Mouse (Mus musculus): ENCODE data around the gene Slc35g2. TPM values are rescaled to one million over a fixed set of nuclear protein-coding genes. Genes with fewer than 3 reads are reported as not detected.

Gene Slc35g2
- total RNA-seq, 2 experiments from 2014 or later: 11.7 to 13.2 TPM

DNA sequence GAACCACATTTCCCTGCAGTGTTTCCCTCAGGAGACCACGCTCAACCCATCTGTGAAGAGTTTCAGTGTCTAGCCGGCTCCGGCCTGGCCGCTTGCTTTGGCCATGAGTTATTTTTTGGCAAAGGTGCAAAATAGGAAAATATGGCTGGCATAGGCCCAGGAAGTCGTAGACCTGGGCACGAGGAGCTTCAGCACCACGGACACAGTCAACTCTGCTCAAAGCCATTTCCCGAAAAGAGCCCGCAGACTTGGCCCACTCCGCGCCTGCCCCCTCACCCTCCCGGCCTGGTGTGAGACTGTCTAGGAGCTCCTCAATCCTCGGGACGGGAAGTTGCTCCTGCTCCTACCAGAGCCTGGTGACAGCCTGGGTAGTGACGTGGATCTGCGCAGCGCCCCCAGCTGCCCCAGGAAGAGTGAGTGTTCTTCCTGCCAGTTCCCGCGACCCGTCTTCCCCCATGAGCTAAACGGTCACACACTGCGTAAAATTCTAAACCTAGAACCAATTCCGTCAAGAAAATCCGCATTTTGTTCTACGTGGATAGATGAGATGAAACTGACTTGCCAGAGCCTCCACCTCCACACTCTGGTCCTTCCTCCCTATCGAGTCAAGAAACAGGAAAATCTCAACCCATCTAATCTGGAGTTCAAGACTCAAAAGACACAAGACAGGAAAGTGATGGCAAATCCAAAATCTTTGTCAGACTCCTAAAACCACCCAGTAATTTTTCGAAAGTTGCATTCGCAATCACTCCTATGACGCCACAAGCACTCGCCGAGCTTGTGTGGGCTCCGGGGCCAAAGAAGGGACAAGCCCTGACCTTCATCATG lies 878 bp downstream of the Slc35g2 start:
- DNase-seq (ENCODE audit: extremely low spot score in 1 of 2, low spot score in 2 of 2): peak in 1 of 2 experiments; percentile 55
- intact Hi-C loops (cut with DNase I): loop anchor here (5.0 kb wide), 1 partner anchor 72 kb away; no protein-coding TSS in a partner anchor

DNA sequence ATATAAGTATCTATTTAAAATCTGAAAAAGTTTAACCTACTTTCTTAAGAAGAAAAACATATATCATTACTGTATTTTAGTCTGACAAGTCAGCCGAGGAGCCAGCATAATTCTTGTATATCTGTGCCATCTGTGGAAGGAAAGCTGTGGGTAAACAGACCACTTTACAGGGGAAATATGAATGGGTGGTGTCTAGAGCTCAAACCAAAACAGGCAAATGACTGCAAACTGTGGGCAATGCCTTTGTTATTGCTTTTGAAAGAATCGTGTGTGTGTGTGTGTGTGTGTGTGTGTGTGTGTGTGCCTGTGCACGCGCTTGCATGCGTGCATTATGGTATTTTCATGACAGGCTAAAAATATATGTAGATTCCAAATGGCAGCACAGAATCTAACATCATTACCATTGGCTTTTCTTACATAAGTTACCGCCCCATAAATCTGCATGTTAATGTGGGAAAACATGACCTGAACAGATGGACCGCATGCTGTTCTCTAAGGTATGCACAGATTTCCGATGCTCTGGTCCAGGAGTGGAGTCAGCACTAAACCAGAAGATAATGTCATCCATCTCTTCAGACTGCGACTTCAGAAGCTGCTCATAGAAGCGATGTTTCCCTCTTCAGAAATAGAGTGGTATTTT lies 10.5 kb downstream of the Slc35g2 start:
- intact Hi-C loops (cut with DNase I): no loop called here
- no peak for DNase-seq (ENCODE audit: extremely low spot score in 1 of 2, low spot score in 2 of 2)

DNA sequence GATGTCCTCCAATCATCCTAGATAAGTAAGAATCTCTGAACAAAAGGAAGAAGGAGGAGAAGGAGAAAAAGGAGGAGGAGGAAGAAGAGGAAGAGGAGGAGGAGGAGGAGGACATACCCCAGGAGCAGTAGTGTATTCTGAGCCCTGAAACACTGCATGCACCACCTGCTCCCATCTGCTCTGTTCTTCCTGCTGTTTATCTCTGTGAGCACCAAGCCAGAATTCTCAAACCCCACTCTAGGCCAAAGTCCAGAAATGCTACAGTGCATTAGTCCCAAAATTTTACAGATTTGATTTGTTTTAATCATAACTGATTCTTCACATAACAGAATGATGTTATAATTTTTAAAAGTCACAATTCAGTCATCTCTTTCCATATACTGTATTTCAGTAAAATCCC lies 11.9 kb downstream of the Slc35g2 start:
- DNase-seq (ENCODE audit: extremely low spot score in 1 of 2, low spot score in 2 of 2): no peak
- intact Hi-C loops (cut with DNase I): no loop called here

DNA sequence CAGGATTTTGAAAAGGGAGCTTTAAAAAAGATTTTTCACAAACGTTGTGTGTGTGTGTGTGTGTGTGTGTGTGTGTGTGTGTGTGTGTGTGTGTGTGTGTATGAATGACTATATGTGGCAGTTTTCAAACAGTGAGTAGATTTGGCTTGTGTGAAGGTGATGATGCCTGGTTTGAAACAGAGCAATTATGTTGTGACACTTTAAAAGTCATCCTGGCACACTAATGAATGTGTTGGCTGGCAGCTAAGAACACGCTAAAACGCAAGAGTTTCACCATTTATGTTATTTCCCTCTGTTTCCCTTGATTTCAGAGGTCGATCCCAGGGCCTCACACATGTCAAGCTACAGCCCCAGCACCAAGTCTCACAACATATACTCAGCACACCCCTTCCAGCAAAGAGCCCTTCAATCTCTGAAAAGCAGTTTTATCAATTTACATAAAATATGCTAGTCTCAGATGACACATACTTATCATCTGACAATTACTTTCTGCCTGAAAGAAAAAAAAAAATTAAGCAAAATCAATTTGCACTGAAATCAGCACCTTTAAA lies 12.8 kb downstream of the Slc35g2 start:
- intact Hi-C loops (cut with DNase I): no loop called here
- no peak for DNase-seq (ENCODE audit: extremely low spot score in 1 of 2, low spot score in 2 of 2)

DNA sequence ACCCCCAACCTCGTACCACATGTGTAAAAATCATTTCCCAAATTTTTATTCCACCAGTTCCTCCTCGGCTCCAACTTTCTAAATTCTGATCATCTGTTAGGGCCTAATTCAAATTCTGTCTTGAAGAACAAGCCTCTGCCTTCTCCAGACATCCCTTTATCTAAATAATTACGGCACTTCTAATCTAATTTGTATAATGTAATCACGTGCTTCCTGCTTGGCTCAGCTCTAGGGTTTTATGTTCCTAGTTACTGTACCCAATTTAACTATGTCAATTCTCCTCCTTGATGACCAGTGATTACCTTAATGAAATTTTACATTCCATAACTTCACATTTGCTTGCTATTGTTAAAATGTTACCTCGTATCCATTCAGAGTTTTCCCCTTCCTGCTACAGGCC lies 15.2 kb downstream of the Slc35g2 start:
- DNase-seq (ENCODE audit: extremely low spot score in 1 of 2, low spot score in 2 of 2): no peak
- intact Hi-C loops (cut with DNase I): no loop called here

DNA sequence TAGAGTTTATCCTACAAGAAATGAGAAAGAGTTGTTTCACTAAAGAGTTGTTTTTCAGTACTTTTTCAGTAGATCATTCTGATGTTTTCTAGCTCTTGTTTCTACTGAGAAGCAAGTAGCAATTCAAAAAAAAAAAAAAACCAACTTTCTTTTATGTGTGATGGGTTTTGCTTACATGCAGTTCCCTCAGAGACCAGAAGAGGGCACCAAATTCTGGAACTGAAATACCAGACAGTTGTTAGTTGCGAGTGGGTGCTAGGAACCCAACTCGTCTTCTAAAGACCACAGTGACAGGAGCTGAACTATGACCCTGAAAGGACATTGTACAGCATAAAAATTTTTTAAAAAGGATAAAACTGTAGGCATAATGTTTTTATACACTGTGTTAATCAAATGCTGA lies 22.6 kb downstream of the Slc35g2 start:
- peak in 1 of 2 experiments; percentile 27 for DNase-seq (ENCODE audit: extremely low spot score in 1 of 2, low spot score in 2 of 2)
- intact Hi-C loops (cut with DNase I): loop anchor here (10.0 kb wide), 1 partner anchor 366 kb away; no protein-coding TSS in a partner anchor

DNA sequence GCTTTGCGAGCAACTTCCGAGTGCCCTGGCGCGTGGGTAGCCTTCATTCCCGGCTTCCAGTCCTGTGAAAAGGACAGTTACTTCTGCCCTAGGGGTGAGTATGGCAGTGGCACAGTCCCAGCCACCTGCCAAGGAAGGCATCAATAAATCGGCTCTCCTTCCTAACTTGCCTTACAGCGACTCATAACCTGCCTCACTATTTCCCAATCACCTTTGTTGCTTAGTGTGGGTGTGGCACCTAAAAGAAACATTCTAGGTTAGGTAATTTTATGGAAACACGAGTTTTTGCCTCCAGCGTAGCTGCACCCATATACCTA lies 24.3 kb downstream of the Slc35g2 start:
- no peak for DNase-seq (ENCODE audit: extremely low spot score in 1 of 2, low spot score in 2 of 2)
- intact Hi-C loops (cut with DNase I): loop anchor here (10.0 kb wide), 1 partner anchor 368 kb away; no protein-coding TSS in a partner anchor

DNA sequence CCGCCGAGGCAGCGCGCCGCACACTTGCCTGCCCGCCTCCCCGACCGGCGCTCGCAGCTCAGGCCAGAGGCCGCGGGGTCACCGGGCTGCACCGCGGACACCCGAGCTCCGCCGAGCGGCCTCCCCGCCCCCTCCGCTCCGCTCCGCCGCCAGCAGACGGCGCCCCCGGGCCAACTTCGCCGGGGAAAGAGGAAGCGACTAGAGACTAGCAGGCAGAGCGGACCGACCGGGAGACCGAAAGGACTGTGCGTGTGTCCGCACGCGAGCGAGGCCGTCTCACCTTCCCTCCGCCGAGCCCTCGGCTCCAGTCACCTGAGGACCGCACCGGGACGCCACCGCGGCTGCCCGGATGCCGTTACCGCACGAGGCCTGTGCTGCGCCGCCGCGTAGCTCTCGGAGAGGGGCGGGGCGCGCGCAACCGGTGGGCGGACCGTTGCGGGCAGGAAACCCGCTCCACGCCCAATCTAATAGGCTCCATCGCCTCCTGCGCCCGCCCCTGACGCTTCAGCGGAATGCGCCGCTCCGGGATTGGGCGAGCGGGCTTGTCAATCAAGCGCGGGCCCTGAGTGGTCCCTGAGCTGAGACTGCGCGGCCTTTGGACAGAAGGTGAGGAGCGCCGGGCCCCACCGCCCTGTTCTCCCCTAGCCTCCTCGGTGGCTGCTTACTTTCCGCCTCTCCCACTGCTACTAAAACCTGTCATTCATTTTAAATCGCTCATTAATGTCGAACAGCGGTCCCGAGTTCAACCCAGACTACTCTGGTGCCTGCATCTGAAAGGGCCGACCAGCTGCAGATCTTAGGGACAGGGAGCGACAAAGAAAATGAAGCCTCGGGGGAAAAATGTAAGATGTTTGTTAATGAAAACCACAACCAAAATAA lies 24.9 kb downstream of the Slc35g2 start, which contains the start of gene Nck1:
TSS of gene Nck1 (minus strand) at position 420 of the 879 bp plus-strand sequence.
- DNase-seq (ENCODE audit: extremely low spot score in 1 of 2, low spot score in 2 of 2): peak; percentile 99 to 100
- intact Hi-C loops (cut with DNase I): loop anchor here (2.0 to 10.0 kb wide), 2 partner anchors 97 to 369 kb away; no protein-coding TSS in a partner anchor

DNA sequence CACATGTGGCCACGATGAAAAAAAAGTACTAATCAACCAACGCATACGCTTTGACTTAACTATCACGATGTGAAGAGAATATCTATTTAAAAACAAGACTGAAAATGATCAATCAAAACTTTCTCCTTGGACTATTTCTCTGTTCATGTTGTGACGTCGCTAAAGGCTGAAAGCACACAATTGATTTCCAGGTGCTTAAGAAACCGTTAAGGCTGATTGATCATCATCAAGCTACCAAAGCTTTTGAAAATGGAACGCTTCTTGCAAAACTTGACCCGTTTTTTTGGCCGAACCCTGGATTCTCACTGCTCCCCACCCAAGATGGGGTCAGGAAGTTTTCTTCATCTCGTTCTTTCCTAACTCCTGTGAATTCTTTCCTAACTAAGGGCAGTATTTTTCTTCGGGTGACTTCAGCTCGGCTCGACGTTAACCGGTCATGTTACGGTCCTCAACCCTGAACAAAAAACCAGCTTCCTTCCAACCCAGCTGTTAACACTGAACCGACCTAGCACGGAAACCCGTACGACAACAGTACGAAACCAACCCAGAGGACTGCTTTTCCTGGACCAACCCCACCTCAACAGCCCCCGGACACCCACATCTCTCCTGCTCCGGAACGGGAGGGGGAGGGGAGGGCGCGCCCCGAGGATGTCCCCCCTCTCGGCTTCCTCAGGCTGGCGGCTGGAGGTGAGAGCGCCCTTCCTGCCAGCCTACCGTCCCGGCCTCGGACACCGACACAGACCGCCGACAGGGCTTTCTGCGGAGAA lies 25.8 kb downstream of the Slc35g2 start:
- intact Hi-C loops (cut with DNase I): loop anchor here (2.0 to 10.0 kb wide), 2 partner anchors 98 to 370 kb away; no protein-coding TSS in a partner anchor
- peak in 1 of 2 experiments; percentile 18 for DNase-seq (ENCODE audit: extremely low spot score in 1 of 2, low spot score in 2 of 2)

DNA sequence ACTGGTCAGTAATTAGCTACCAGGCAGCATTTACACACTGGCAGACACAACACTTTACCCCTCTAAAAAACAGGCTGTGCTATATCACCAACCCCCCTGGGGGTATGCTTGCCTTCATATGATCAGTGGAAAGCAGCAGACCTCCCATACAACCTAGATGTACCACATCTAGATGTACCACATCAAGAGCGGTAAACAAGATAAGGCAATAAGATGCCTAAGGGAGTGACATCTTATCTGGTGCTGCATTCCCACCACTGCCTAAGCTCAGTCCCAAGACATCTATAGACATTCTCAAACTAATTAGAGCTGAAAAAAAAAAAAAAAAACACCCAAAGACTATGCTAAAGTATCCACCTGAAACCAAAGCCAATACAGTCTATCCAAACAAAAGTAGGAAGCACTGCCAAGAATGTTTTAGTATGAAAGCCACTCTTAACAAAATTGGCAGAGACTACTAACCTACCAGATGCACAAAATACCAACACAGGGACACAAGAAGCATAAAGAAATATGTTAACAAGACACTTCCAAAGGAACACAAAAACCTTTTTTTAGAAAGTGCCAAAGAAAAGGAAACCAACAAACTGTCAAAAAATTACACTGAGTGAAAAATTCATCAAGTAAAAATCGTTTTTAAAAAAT lies 35.1 kb downstream of the Slc35g2 start:
- no peak for DNase-seq (ENCODE audit: extremely low spot score in 1 of 2, low spot score in 2 of 2)
- intact Hi-C loops (cut with DNase I): no loop called here

DNA sequence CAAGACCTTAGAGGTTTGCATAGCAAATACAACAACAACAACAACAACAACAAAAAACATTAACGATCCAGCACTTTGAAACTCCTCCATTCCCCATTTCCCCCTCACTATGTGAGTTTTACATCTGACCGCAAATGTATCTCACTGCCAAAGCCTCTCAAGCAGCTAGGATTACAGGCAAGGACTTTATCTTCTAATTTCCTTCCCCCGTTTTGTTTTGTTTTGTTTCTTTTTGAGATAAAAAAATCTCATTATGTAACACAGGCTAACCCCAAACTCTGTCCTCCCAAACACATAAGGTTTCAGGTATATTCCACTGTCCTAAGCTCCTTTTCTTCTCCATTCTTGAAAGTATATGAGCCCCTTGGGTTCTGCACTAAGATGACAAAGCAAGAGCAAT lies 36.2 kb downstream of the Slc35g2 start:
- no peak for DNase-seq (ENCODE audit: extremely low spot score in 1 of 2, low spot score in 2 of 2)
- intact Hi-C loops (cut with DNase I): no loop called here

DNA sequence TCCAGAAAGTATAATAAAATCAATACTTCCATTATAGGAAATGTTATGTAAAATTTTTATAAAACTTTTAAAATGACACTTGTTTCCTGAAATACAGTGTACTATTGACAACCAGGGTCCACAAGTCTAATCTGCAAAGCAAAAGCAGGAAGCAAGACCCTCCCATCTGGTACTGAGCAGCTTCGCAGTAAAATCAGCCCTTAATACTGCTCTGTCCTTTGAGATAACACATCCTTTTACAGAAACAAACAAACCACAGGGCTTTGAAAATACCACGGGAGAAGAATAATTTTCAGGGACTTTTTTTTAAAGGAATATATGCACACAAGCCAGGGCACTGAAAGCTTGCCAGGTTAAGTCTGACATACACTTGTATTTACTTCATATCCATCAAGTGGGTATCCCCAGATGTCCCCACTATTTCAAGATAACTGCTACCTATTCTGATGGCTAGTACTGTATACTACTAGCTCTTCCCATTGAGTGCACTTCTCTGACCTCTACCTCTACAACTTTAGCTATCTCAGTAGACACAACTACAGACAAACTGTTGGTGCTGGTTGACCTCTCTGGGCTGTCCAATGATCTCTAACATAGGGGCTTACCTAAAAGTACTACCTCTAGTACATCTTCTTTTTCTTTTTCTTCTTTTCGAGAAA lies 37.9 kb downstream of the Slc35g2 start:
- intact Hi-C loops (cut with DNase I): no loop called here
- DNase-seq (ENCODE audit: extremely low spot score in 1 of 2, low spot score in 2 of 2): no peak

DNA sequence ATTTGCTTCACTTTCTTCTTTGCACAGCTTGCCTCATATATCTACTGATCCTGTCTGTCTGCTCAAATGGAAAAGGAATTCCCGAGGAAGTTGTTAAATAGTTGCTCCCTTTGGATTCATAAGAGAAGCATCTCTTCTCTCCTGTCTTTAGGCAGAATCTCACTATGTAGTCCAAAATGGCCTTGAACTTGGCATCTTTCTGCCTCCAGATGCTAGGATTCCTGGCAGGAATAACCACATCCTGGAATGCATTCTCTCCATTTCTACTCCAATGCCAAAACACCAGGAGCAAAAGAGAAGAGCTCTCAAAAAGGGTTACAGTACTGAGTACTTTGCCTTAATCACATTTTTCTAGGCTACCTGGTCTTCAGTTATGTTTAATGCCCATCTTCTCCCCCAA lies 39.6 kb downstream of the Slc35g2 start:
- intact Hi-C loops (cut with DNase I): no loop called here
- DNase-seq (ENCODE audit: extremely low spot score in 1 of 2, low spot score in 2 of 2): no peak

DNA sequence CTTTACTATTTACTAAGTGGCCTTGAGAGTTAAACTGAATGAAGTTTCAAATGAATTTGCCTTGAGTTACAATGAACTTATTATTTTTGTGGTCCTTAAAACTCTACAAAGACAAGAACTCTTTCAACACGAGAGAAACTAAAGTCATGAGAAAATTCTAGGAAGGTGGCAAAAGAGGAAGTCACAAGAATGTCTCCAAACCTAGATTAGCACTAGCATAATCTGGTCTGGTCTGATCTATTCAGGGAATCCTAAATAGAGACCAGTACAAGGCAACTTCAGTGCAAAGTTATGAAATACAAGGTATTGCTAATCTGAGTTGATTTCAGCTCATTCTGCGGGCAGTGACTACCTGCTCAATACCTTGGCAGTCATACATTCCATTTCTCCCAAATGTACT lies 45.7 kb downstream of the Slc35g2 start:
- no peak for DNase-seq (ENCODE audit: extremely low spot score in 1 of 2, low spot score in 2 of 2)
- intact Hi-C loops (cut with DNase I): no loop called here

DNA sequence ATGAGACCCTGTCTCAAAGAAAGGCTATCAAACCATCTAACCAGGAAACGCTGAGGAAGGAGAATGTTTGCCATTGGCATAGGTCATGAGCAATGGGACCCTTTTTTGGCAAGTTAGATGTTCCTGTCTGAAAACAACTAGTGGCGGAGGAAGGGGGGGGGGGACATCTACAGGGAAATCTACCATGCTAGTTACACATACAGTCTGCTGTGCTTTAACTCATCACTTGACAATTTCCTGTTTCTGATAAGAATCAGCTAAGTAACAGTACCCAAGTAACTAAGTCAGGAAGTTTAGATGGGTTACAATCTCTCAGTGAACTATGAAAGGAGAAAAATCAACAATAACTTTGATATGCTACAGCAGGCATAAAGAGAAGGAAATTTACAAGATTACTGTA lies 48.9 kb downstream of the Slc35g2 start:
- no peak for DNase-seq (ENCODE audit: extremely low spot score in 1 of 2, low spot score in 2 of 2)
- intact Hi-C loops (cut with DNase I): no loop called here

DNA sequence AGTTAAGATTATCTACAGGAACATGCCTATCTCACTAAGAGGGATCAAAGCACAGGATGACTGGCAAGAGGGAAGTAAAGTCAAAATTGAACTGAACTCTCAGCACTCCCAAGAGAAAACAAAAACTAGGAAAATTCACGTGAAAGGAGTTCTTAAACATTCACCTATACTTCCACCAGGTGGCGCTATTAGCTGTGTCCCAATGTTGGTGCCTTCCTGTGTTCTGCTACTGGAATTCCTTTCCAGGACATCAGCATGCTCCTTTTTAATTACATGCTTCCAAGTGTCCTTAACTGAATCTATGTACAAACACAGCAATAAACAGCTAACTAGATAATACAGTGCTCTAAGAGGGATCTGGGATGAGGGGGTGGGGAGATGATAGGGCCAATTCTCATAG lies 50.3 kb downstream of the Slc35g2 start:
- DNase-seq (ENCODE audit: extremely low spot score in 1 of 2, low spot score in 2 of 2): peak; percentile 31 to 44
- intact Hi-C loops (cut with DNase I): no loop called here

DNA sequence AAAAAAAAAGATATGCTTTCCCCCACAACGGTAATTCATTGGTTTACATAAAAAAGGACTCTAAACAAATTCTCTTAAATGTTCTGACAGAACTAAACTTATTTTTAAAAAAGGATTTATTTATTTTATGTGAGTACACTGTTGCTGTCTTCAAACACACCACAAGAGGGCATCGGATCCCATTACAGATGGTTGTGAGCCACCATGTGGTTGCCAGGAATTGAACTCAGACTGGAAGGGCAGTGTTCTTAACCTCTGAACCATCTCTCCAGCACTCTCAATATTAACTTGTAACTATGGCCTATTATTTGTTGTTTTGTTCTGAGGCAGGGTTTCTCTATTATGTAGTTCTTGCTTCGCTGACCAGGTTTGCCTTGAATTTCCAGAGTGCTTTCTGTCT lies 50.9 kb downstream of the Slc35g2 start:
- intact Hi-C loops (cut with DNase I): no loop called here

More for the DNA sequence above, 50.9 kb downstream of the Slc35g2 start:
- DNase-seq (ENCODE audit: extremely low spot score in 1 of 2, low spot score in 2 of 2): no peak
